Mouse (Mus musculus): Measurements from ENCODE around the gene Stard7. TPM values are rescaled to one million over a fixed set of nuclear protein-coding genes. Genes with fewer than 3 reads are reported as not detected.
"Not testable (repeated sequence)": the region's sequence is repeated elsewhere in the genome, so short reads cannot be mapped to it uniquely, and the experiment has no call there.

Stard7 gene
- polyA plus RNA-seq, 1 experiment from 2014 or later = 58.8 TPM

GRCm38 (mm10) chr2:127301883-127302282 lies 31.9 kb downstream of the Stard7 start:
- Histone ChIP-seq H3K4me1 (ENCODE audit: control insufficient read depth, insufficient read depth, low read length) (no peaks in the 10 kb centered on the region), H3K4me3 (replicated peaks; ENCODE audit: low read length) (no peak overlapping the region), H3K27ac (ENCODE audit: low read length) (no peak overlapping the region), H3K9ac (ENCODE audit: low read length) (no peak overlapping the region), H3K4me2 (ENCODE audit: low read depth, low read length) (no peak overlapping the region), H3K36me3 (ENCODE audit: control insufficient read depth, insufficient read depth, low read length) (peaks cover 14% of the 10 kb centered on the region; the same call in 1 of the 2 replicates), H3K27me3 (ENCODE audit: control insufficient read depth, insufficient read depth, low read length) (no peaks in the 10 kb centered on the region), H3K9me3 (replicated peaks; ENCODE audit: control insufficient read depth, low read length) (no peaks in the 10 kb centered on the region)
- no peak for ATAC-seq (ENCODE audit: insufficient read depth, low FRiP score)
- WGBS = 93% methylated on average over 3 of the region's 3 CpGs

- WGBS = 86% methylated on average over 4 of the region's 4 CpGs
- H3K9ac ChIP-seq (ENCODE audit: low read length); ATAC-seq (ENCODE audit: insufficient read depth, low FRiP score); H3K4me2 ChIP-seq (ENCODE audit: low read depth, low read length); H3K27me3 ChIP-seq (ENCODE audit: control insufficient read depth, insufficient read depth, low read length); H3K4me3 ChIP-seq (replicated peaks; ENCODE audit: low read length); H3K36me3 ChIP-seq (ENCODE audit: control insufficient read depth, insufficient read depth, low read length); H3K9me3 ChIP-seq (replicated peaks; ENCODE audit: control insufficient read depth, low read length); H3K27ac ChIP-seq (ENCODE audit: low read length); H3K4me1 ChIP-seq (ENCODE audit: control insufficient read depth, insufficient read depth, low read length): not testable (repeated sequence)
Measured at GRCm38 (mm10) chr2:127304192-127304591, 34.2 kb downstream of the Stard7 start.

- 0 out of 2 replicates have a peak, but pooled peaks cover 6% of the 10 kb centered on the region for H3K36me3 ChIP-seq (ENCODE audit: control insufficient read depth, insufficient read depth, low read length)
- no peaks in the 10 kb centered on the region for H3K9me3 ChIP-seq (replicated peaks; ENCODE audit: control insufficient read depth, low read length)
- no peaks in the 10 kb centered on the region for H3K27me3 ChIP-seq (ENCODE audit: control insufficient read depth, insufficient read depth, low read length)
- no peak overlapping the region for H3K4me2 ChIP-seq (ENCODE audit: low read depth, low read length)
- ATAC-seq (ENCODE audit: insufficient read depth, low FRiP score) = no peak
- H3K27ac ChIP-seq (ENCODE audit: low read length) = no peak overlapping the region
- 81% methylated on average over 3 of the region's 3 CpGs for WGBS
- H3K4me1 ChIP-seq (ENCODE audit: control insufficient read depth, insufficient read depth, low read length) = no peaks in the 10 kb centered on the region
- no peak overlapping the region for H3K4me3 ChIP-seq (replicated peaks; ENCODE audit: low read length)
- H3K9ac ChIP-seq (ENCODE audit: low read length) = no peak overlapping the region
Measured at GRCm38 (mm10) chr2:127304609-127305210, 34.7 kb downstream of the Stard7 start.

- no peaks in the 10 kb centered on the region for H3K4me1 ChIP-seq (ENCODE audit: control insufficient read depth, insufficient read depth, low read length)
Measured at GRCm38 (mm10) chr2:127306123-127306522, 36.1 kb downstream of the Stard7 start.

GRCm38 (mm10) chr2:127307179-127307578 lies 37.2 kb downstream of the Stard7 start:
- 46% methylated on average over 3 of the region's 3 CpGs for WGBS
- Histone ChIP-seq H3K27me3 (ENCODE audit: control insufficient read depth, insufficient read depth, low read length) (no peaks in the 10 kb centered on the region), H3K9ac (ENCODE audit: low read length) (no peak overlapping the region), H3K4me1 (ENCODE audit: control insufficient read depth, insufficient read depth, low read length) (no peaks in the 10 kb centered on the region), H3K9me3 (replicated peaks; ENCODE audit: control insufficient read depth, low read length) (no peaks in the 10 kb centered on the region), H3K4me3 (replicated peaks; ENCODE audit: low read length) (no peak overlapping the region), H3K4me2 (ENCODE audit: low read depth, low read length) (no peak overlapping the region), H3K27ac (ENCODE audit: low read length) (no peak overlapping the region), H3K36me3 (ENCODE audit: control insufficient read depth, insufficient read depth, low read length) (no peaks in the 10 kb centered on the region)
- ATAC-seq (ENCODE audit: insufficient read depth, low FRiP score) = no peak

More at GRCm38 (mm10) chr2:127306123-127306522, 36.1 kb downstream of the Stard7 start:
- no peak overlapping the region for H3K27ac ChIP-seq (ENCODE audit: low read length)
- no peaks in the 10 kb centered on the region for H3K36me3 ChIP-seq (ENCODE audit: control insufficient read depth, insufficient read depth, low read length)
- no peaks in the 10 kb centered on the region for H3K9me3 ChIP-seq (replicated peaks; ENCODE audit: control insufficient read depth, low read length)
- H3K4me2 ChIP-seq (ENCODE audit: low read depth, low read length) = no peak overlapping the region
- H3K9ac ChIP-seq (ENCODE audit: low read length) = no peak overlapping the region
- H3K4me3 ChIP-seq (replicated peaks; ENCODE audit: low read length) = no peak overlapping the region
- no peak for ATAC-seq (ENCODE audit: insufficient read depth, low FRiP score)
- no peaks in the 10 kb centered on the region for H3K27me3 ChIP-seq (ENCODE audit: control insufficient read depth, insufficient read depth, low read length)

GRCm38 (mm10) chr2:127308660-127309059 lies 38.6 kb downstream of the Stard7 start:
- Histone ChIP-seq H3K9me3 (replicated peaks; ENCODE audit: control insufficient read depth, low read length) (no peaks in the 10 kb centered on the region), H3K4me3 (replicated peaks; ENCODE audit: low read length) (no peak overlapping the region), H3K4me2 (ENCODE audit: low read depth, low read length) (no peak overlapping the region), H3K36me3 (ENCODE audit: control insufficient read depth, insufficient read depth, low read length) (no peaks in the 10 kb centered on the region), H3K9ac (ENCODE audit: low read length) (no peak overlapping the region), H3K4me1 (ENCODE audit: control insufficient read depth, insufficient read depth, low read length) (no peaks in the 10 kb centered on the region), H3K27me3 (ENCODE audit: control insufficient read depth, insufficient read depth, low read length) (no peaks in the 10 kb centered on the region), H3K27ac (ENCODE audit: low read length) (no peak overlapping the region)
- no peak for ATAC-seq (ENCODE audit: insufficient read depth, low FRiP score)
- WGBS = 88% methylated on average over 2 of the region's 2 CpGs

GRCm38 (mm10) chr2:127310246-127310645 lies 40.2 kb downstream of the Stard7 start:
- Histone ChIP-seq H3K27ac (ENCODE audit: low read length) (no peak overlapping the region), H3K4me1 (ENCODE audit: control insufficient read depth, insufficient read depth, low read length) (no peaks in the 10 kb centered on the region), H3K27me3 (ENCODE audit: control insufficient read depth, insufficient read depth, low read length) (no peaks in the 10 kb centered on the region), H3K9me3 (replicated peaks; ENCODE audit: control insufficient read depth, low read length) (no peaks in the 10 kb centered on the region), H3K4me2 (ENCODE audit: low read depth, low read length) (no peak overlapping the region), H3K4me3 (replicated peaks; ENCODE audit: low read length) (no peak overlapping the region), H3K36me3 (ENCODE audit: control insufficient read depth, insufficient read depth, low read length) (no peaks in the 10 kb centered on the region), H3K9ac (ENCODE audit: low read length) (no peak overlapping the region)
- WGBS = 46% methylated on average over 2 of the region's 2 CpGs
- no peak for ATAC-seq (ENCODE audit: insufficient read depth, low FRiP score)

- whole genome bisulfite sequencing = 91% methylated on average over 7 of the region's 7 CpGs
- Histone ChIP-seq H3K4me2 (ENCODE audit: low read depth, low read length) (no peak overlapping the region), H3K4me3 (replicated peaks; ENCODE audit: low read length) (no peak overlapping the region), H3K27ac (ENCODE audit: low read length) (no peak overlapping the region), H3K4me1 (ENCODE audit: control insufficient read depth, insufficient read depth, low read length) (no peaks in the 10 kb centered on the region), H3K9ac (ENCODE audit: low read length) (no peak overlapping the region), H3K36me3 (ENCODE audit: control insufficient read depth, insufficient read depth, low read length) (no peaks in the 10 kb centered on the region), H3K27me3 (ENCODE audit: control insufficient read depth, insufficient read depth, low read length) (no peaks in the 10 kb centered on the region), H3K9me3 (replicated peaks; ENCODE audit: control insufficient read depth, low read length) (no peaks in the 10 kb centered on the region)
- no peak for ATAC-seq (ENCODE audit: insufficient read depth, low FRiP score)
Measured at GRCm38 (mm10) chr2:127310685-127311084, 40.7 kb downstream of the Stard7 start.

GRCm38 (mm10) chr2:127311193-127311592 lies 41.2 kb downstream of the Stard7 start:
- WGBS = 85% methylated on average over 1 of the region's 1 CpGs
- ATAC-seq (ENCODE audit: insufficient read depth, low FRiP score) = no peak

More at GRCm38 (mm10) chr2:127311193-127311592, 41.2 kb downstream of the Stard7 start:
- H3K4me1 ChIP-seq (ENCODE audit: control insufficient read depth, insufficient read depth, low read length) = no peaks in the 10 kb centered on the region
- H3K4me2 ChIP-seq (ENCODE audit: low read depth, low read length) = no peak overlapping the region
- H3K27me3 ChIP-seq (ENCODE audit: control insufficient read depth, insufficient read depth, low read length) = no peaks in the 10 kb centered on the region
- H3K36me3 ChIP-seq (ENCODE audit: control insufficient read depth, insufficient read depth, low read length) = no peaks in the 10 kb centered on the region
- no peaks in the 10 kb centered on the region for H3K9me3 ChIP-seq (replicated peaks; ENCODE audit: control insufficient read depth, low read length)
- no peak overlapping the region for H3K9ac ChIP-seq (ENCODE audit: low read length)
- no peak overlapping the region for H3K27ac ChIP-seq (ENCODE audit: low read length)
- no peak overlapping the region for H3K4me3 ChIP-seq (replicated peaks; ENCODE audit: low read length)
